Mouse (Mus musculus) small intestine, adult 2 months (tissue): ENCODE data around the gene Map1s. TPM values are rescaled to one million over a fixed set of nuclear protein-coding genes. Genes with fewer than 3 reads are reported as not detected.

Experiments used
- H3K27ac ChIP-seq: fragments of 200-500 bp; 2 replicates; pipeline ENCODE4 v1.5.1; 2012; ENCODE audit warnings: low read depth, low read length, control low read depth, inconsistent platforms; ENCODE audit not compliant: insufficient read depth
- H3K27me3 ChIP-seq: fragments of 200-500 bp; 2 replicates; pipeline ENCODE4 v1.6.1; 2012; ENCODE audit warnings: mild to moderate bottlenecking, moderate library complexity, low read length, inconsistent platforms; ENCODE audit not compliant: control insufficient read depth, insufficient read depth
- H3K36me3 ChIP-seq: fragments of 200-500 bp; 2 replicates; pipeline ENCODE4 v1.6.1; 2012; ENCODE audit warnings: mild to moderate bottlenecking, low read length, control low read depth, inconsistent platforms; ENCODE audit not compliant: control insufficient read depth, insufficient read depth
- H3K4me1 ChIP-seq: fragments of 200-500 bp; 2 replicates; pipeline ENCODE4 v1.6.1; 2012; ENCODE audit warnings: low read length, inconsistent platforms, mixed read lengths; ENCODE audit not compliant: control insufficient read depth, insufficient read depth, insufficient read length
- H3K4me3 ChIP-seq: fragments of 200-500 bp; 2 replicates; pipeline ENCODE4 v1.5.1; 2012; ENCODE audit warnings: low read depth, mild to moderate bottlenecking, control low read depth, inconsistent platforms, low read length, moderate library complexity
- CTCF ChIP-seq: fragments of 200-500 bp; IDR thresholded peaks from 2 replicates; pipeline ENCODE4 v1.5.1; 2012; ENCODE audit warnings: low read depth, mild to moderate bottlenecking, control low read depth, inconsistent platforms, low read length, moderate library complexity, mixed read lengths; ENCODE audit not compliant: insufficient replicate concordance, insufficient read length; ENCODE audit errors: extremely low read depth
- POLR2A ChIP-seq: fragments of 200-500 bp; IDR thresholded peaks from 2 replicates; pipeline ENCODE4 v1.6.1; 2012; ENCODE audit warnings: low read depth, mild to moderate bottlenecking, control low read depth, inconsistent platforms, low read length, moderate library complexity
- WGBS: fragments of 180-500 bp; shearing (Covaris S2); methylation state at CpG from one replicate; pipeline ENCODE4 v1.1.7; 2018; 5-methylcytosine and 5-hydroxymethylcytosine counted together
- polyA plus RNA-seq: library from polyadenylated mRNA; depleted of rRNA; stranded (reverse); fragments of >200 nt; gene quantifications from 2 replicates; pipeline ENCODE4 v1.2.3, GENCODE M21; 2012

Gene Map1s
- polyA plus RNA-seq, 1 experiment: 32.9 TPM

GRCm38 (mm10) chr8:70880126-70880525, 25.6 kb upstream of the Map1s start:
- no peak for TF ChIP-seq CTCF
- TF ChIP-seq POLR2A: no peak
- H3K4me1 ChIP-seq: no peaks in the 10 kb centered on the region
- no peak overlapping the region for H3K27ac ChIP-seq
- no peaks in the 10 kb centered on the region for H3K36me3 ChIP-seq
- 8% methylated on average over 4 of the region's 4 CpGs for WGBS
- H3K27me3 ChIP-seq: no peaks in the 10 kb centered on the region
- H3K4me3 ChIP-seq: no peak overlapping the region

GRCm38 (mm10) chr8:70880546-70880945, 25.2 kb upstream of the Map1s start:
- Histone ChIP-seq H3K27me3 (no peaks in the 10 kb centered on the region), H3K27ac (no peak overlapping the region), H3K4me1 (no peaks in the 10 kb centered on the region), H3K36me3 (no peaks in the 10 kb centered on the region), H3K4me3 (no peak overlapping the region)
- TF ChIP-seq POLR2A: no peak
- TF ChIP-seq CTCF: no peak
- 31% methylated on average over 11 of the region's 11 CpGs for WGBS

DNA sequence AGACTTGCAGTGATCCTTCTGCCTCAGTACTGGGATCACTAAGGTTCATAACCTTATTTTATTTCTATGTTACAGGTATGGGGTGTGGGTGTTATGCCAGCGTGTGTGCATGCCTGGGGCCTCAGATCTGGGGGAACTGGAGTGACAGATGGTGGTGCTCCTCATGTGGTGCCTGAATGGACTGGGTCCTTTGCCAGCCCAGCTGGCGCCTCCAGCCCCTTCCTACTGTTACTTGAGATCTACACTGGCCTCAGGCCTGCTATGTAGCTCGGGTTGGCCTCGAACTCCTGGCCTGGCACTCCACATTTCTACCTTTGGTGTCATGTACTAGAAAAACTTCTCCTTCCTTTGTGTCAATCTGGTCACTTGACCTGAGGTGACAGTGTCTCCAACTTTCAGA, 21.5 kb upstream of the Map1s start:
- no peak overlapping the region for H3K4me3 ChIP-seq
- no peaks in the 10 kb centered on the region for H3K36me3 ChIP-seq
- no peak overlapping the region for H3K27ac ChIP-seq
- H3K4me1 ChIP-seq: no peaks in the 10 kb centered on the region
- WGBS: 79% methylated on average over 4 of the region's 4 CpGs
- TF ChIP-seq POLR2A (no peak), CTCF (no peak)
- no peaks in the 10 kb centered on the region for H3K27me3 ChIP-seq

- 76% methylated on average over 10 of the region's 10 CpGs for WGBS
- Histone ChIP-seq H3K27ac (no peak overlapping the region), H3K27me3 (no peaks in the 10 kb centered on the region), H3K4me3 (no peak overlapping the region), H3K4me1 (no peaks in the 10 kb centered on the region), H3K36me3 (no peaks in the 10 kb centered on the region)
- TF ChIP-seq CTCF (no peak), POLR2A (no peak)
Observed at GRCm38 (mm10) chr8:70884683-70885082, 21.0 kb upstream of the Map1s start.

- TF ChIP-seq POLR2A (no peak), CTCF (no peak)
- H3K36me3 ChIP-seq: no peaks in the 10 kb centered on the region
- H3K4me1 ChIP-seq: no peaks in the 10 kb centered on the region
- no peaks in the 10 kb centered on the region for H3K27me3 ChIP-seq
- H3K27ac ChIP-seq: no peak overlapping the region
- H3K4me3 ChIP-seq: no peak overlapping the region
- 20% methylated on average over 12 of the region's 12 CpGs for whole genome bisulfite sequencing
Observed at GRCm38 (mm10) chr8:70885612-70886011, 20.1 kb upstream of the Map1s start.

DNA sequence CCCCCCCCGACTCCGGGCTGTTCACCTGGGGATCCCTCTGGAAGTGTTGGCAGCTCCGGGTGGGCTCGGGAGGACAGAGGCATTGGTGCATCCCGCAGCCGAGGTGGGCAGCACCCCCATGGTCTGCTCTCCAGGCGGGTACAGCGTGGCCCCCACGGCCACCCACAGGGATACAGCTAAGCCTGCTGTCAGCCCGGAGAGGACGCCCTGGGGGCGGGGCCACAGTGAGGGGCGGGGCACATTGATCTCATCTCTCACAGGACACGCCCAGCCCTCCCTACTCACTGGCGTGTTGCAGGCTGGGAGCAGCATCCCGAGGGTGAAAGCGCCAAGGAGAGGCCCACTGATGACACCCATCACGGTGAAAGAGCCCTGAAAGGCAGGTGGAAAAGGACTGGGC, 18.1 kb upstream of the Map1s start:
- 4% methylated on average over 18 of the region's 18 CpGs for WGBS
- H3K27me3 ChIP-seq: peaks cover 10% of the 10 kb centered on the region
- peaks cover 12% of the 10 kb centered on the region for H3K4me1 ChIP-seq
- H3K36me3 ChIP-seq: no peaks in the 10 kb centered on the region
- TF ChIP-seq POLR2A (no peak), CTCF (no peak)
- no peak overlapping the region for H3K4me3 ChIP-seq
- no peak overlapping the region for H3K27ac ChIP-seq

DNA sequence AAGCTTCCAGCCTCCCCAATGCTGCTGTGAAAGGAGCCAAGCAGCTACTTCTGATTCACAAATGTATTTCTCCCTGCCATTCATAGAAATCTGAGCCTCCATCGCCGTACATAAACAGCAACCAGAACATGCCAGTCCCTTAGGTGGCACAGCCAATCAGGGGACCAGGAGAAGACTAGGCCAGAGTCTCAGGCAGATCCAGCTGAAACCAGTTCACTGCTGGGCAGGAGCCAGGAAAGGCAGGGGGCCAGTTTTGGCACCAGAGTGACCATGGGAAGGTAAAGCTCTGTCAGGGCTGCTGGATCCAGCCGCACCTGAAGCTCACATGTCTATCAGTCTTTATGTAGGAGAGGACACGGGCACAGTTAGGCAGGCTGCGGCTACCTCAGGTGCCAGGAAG, 15.1 kb upstream of the Map1s start:
- no peak overlapping the region for H3K4me3 ChIP-seq
- peaks cover 14% of the 10 kb centered on the region for H3K36me3 ChIP-seq
- H3K4me1 ChIP-seq: peaks cover 14% of the 10 kb centered on the region
- no peak for TF ChIP-seq POLR2A
- no peak for TF ChIP-seq CTCF
- no peak overlapping the region for H3K27ac ChIP-seq
- peaks cover 14% of the 10 kb centered on the region for H3K27me3 ChIP-seq
- WGBS: 87% methylated on average over 5 of the region's 5 CpGs

GRCm38 (mm10) chr8:70891356-70891755, 14.4 kb upstream of the Map1s start:
- Histone ChIP-seq H3K27me3 (peaks cover 14% of the 10 kb centered on the region), H3K4me3 (peak overlapping the region; percentile 44), H3K4me1 (peaks cover 19% of the 10 kb centered on the region), H3K36me3 (peaks cover 17% of the 10 kb centered on the region), H3K27ac (no peak overlapping the region)
- 6% methylated on average over 21 of the region's 21 CpGs for WGBS
- TF ChIP-seq CTCF (no peak), POLR2A (no peak)
